Mouse (Mus musculus): ENCODE data around the gene Rhot2.

DNA sequence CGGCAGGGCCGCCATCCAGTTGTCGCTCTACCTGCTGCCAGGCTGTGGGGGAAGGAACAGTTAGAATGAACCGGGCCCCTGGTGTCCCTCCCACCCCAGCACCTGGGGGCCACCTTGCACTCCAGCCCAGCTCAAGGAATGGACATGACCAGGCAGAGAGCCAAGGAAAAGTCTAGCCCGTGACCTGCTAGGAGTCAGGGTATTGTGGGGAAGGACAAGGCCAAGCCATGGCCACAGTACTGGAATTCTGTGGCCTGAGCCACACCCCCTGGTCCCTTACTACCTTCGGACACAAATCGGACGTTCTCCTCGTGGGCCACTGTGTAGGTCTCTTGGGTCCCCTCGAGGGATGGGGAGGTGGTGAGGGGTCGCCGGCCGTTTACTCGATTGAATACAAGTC lies 19.7 kb upstream of the Rhot2 start:
- TF ChIP-seq CTCF (IDR thresholded peaks at IDR 0.05; ENCODE audit: borderline replicate concordance, insufficient read depth, low read depth, low read length) = no peak
- TF ChIP-seq POLR2A (IDR thresholded peaks at IDR 0.05; ENCODE audit: borderline replicate concordance, insufficient read depth, low read length) = no peak
